Mouse (Mus musculus) limb, embryonic 14.5 days (tissue): ENCODE results near the gene Tnrc6b. TPM values are rescaled to one million over a fixed set of nuclear protein-coding genes. Genes with fewer than 3 reads are reported as not detected.
"Not testable (repeated sequence)": the region's sequence is repeated elsewhere in the genome, so short reads cannot be mapped to it uniquely, and the experiment has no call there.

Experiments
- ATAC-seq: fragments of 200-750 bp; cut with Nextera tagmentation; 2 replicates; pipeline ENCODE4 v1.8.0; 2017; ENCODE audit warnings: low read depth, moderate number of reproducible peaks, moderate TSS enrichment; ENCODE audit not compliant: low FRiP score
- DNase-seq: peaks from one replicate; pipeline ENCODE4 v3.0.0-alpha.2; 2015; ENCODE audit warnings: low spot score
- H3K27ac ChIP-seq: fragments of 300-500 bp; sonication (generic); replicated peaks from 2 replicates; pipeline ENCODE4 v1.5.1; 2014; ENCODE audit warnings: low read depth, mild to moderate bottlenecking, low read length, moderate library complexity, mixed read lengths
- H3K27me3 ChIP-seq: fragments of 300-500 bp; sonication (generic); 2 replicates; pipeline ENCODE4 v1.6.1; 2014; ENCODE audit warnings: low read length, mixed read lengths; ENCODE audit not compliant: control insufficient read depth, insufficient read depth
- H3K36me3 ChIP-seq: fragments of 300-500 bp; sonication (generic); 2 replicates; pipeline ENCODE4 v1.6.1; 2014; ENCODE audit warnings: mild to moderate bottlenecking, low read length, moderate library complexity, mixed read lengths; ENCODE audit not compliant: control insufficient read depth, insufficient read depth
- H3K4me1 ChIP-seq: fragments of 300-500 bp; sonication (generic); 2 replicates; pipeline ENCODE4 v1.6.1; 2014; ENCODE audit warnings: antibody characterized with exemption, low read length, mixed read lengths; ENCODE audit not compliant: control insufficient read depth, insufficient read depth
- H3K4me2 ChIP-seq: fragments of 300-500 bp; sonication (generic); replicated peaks from 2 replicates; pipeline ENCODE4 v1.6.1; 2014; ENCODE audit warnings: low read depth, mild to moderate bottlenecking, low read length, moderate library complexity; ENCODE audit not compliant: severe bottlenecking
- H3K4me3 ChIP-seq: fragments of 300-500 bp; sonication (generic); replicated peaks from 2 replicates; pipeline ENCODE4 v1.5.1; 2014; ENCODE audit warnings: low read length
- H3K9ac ChIP-seq: fragments of 300-500 bp; sonication (generic); 2 replicates; pipeline ENCODE4 v1.6.1; 2014; ENCODE audit warnings: mild to moderate bottlenecking, low read depth, low read length, moderate library complexity; ENCODE audit not compliant: severe bottlenecking
- H3K9me3 ChIP-seq: fragments of 300-500 bp; sonication (generic); 2 replicates; pipeline ENCODE4 v1.6.1; 2016; ENCODE audit warnings: low read length; ENCODE audit not compliant: control insufficient read depth
- POLR2A ChIP-seq: fragments of 200-500 bp; IDR thresholded peaks from 2 replicates; pipeline ENCODE4 v1.8.0; 2012; ENCODE audit warnings: inconsistent platforms, mild to moderate bottlenecking, moderate library complexity, borderline replicate concordance; ENCODE audit not compliant: insufficient read depth, insufficient read length; ENCODE audit errors: extremely low read depth
- WGBS: fragments of 180-500 bp; shearing (Covaris S2); extraction: QIAGEN DNeasy Blood & Tissue Kit; methylation state at CpG from one replicate; pipeline ENCODE4 v1.1.7; 2014; 5-methylcytosine and 5-hydroxymethylcytosine counted together
- polyA plus RNA-seq, 2 experiments: library from polyadenylated mRNA; depleted of rRNA in 1 of 2; stranded (reverse) in 1 of 2; unstranded in 1 of 2; fragments of >200 nt; fragmentation: Nextera tagmentation in 1 of 2; extraction: Ambion mirVana in 1 of 2; gene quantifications; 2 replicates each; pipeline versions ENCODE4 v1.2.1 to v1.2.3; 2012 to 2014

Gene Tnrc6b
- polyA plus RNA-seq, 2 experiments, result 12.5 to 15.8 TPM

GRCm38 (mm10) chr15:80732266-80733030 is 21.3 kb downstream of the Tnrc6b start:
- no peak for DNase-seq
- Histone ChIP-seq H3K27me3 (no peaks in the 10 kb centered on the region), H3K9me3 (no peaks in the 10 kb centered on the region), H3K36me3 (no peaks in the 10 kb centered on the region), H3K9ac (no peak overlapping the region; the same call in 1 of the 2 replicates), H3K27ac (no peak overlapping the region), H3K4me2 (no peak overlapping the region), H3K4me1 (peaks cover 3% of the 10 kb centered on the region; the same call in 1 of the 2 replicates), H3K4me3 (no peak overlapping the region)
- 47% methylated on average over 4 of the region's 4 CpGs for WGBS
- ATAC-seq, result no peak
- TF ChIP-seq POLR2A, result no peak

GRCm38 (mm10) chr15:80735300-80735699 is 24.2 kb downstream of the Tnrc6b start:
- Histone ChIP-seq H3K27me3 (no peaks in the 10 kb centered on the region), H3K36me3 (no peaks in the 10 kb centered on the region), H3K9ac (no peak overlapping the region), H3K4me1 (peaks cover 3% of the 10 kb centered on the region; the same call in 1 of the 2 replicates), H3K4me2 (no peak overlapping the region), H3K27ac (no peak overlapping the region), H3K4me3 (no peak overlapping the region), H3K9me3 (no peaks in the 10 kb centered on the region)
- no peak for TF ChIP-seq POLR2A
- WGBS, result 82% methylated on average over 3 of the region's 3 CpGs
- DNase-seq, result no peak
- no peak for ATAC-seq

- not testable (repeated sequence) for H3K4me2 ChIP-seq, H3K27me3 ChIP-seq, H3K27ac ChIP-seq, ATAC-seq, H3K4me3 ChIP-seq, DNase-seq, H3K9ac ChIP-seq, H3K4me1 ChIP-seq, H3K36me3 ChIP-seq, H3K9me3 ChIP-seq
- WGBS, result 90% methylated on average over 3 of the region's 4 CpGs
Measured at GRCm38 (mm10) chr15:80735708-80736107, 24.6 kb downstream of the Tnrc6b start.

GRCm38 (mm10) chr15:80736553-80736952 is 25.4 kb downstream of the Tnrc6b start:
- H3K27ac ChIP-seq, result no peak overlapping the region
- no peak overlapping the region for H3K4me2 ChIP-seq
- no peaks in the 10 kb centered on the region for H3K27me3 ChIP-seq
- no peak for DNase-seq
- TF ChIP-seq POLR2A, result no peak
- H3K4me3 ChIP-seq, result no peak overlapping the region
- 65% methylated on average over 1 of the region's 1 CpGs for WGBS
- H3K9ac ChIP-seq, result no peak overlapping the region
- no peak for ATAC-seq
- no peaks in the 10 kb centered on the region for H3K36me3 ChIP-seq
- H3K4me1 ChIP-seq, result peaks cover 3% of the 10 kb centered on the region; the same call in 1 of the 2 replicates
- H3K9me3 ChIP-seq, result no peaks in the 10 kb centered on the region

- no peak for ATAC-seq
- no peak overlapping the region for H3K4me2 ChIP-seq
- TF ChIP-seq POLR2A, result no peak
- no peak for DNase-seq
- no peak overlapping the region for H3K9ac ChIP-seq
- no peak overlapping the region for H3K27ac ChIP-seq
- no peaks in the 10 kb centered on the region for H3K36me3 ChIP-seq
- H3K4me1 ChIP-seq, result no peaks in the 10 kb centered on the region
- H3K27me3 ChIP-seq, result no peaks in the 10 kb centered on the region
- H3K9me3 ChIP-seq, result no peaks in the 10 kb centered on the region
- 91% methylated on average over 2 of the region's 2 CpGs for WGBS
- no peak overlapping the region for H3K4me3 ChIP-seq
Measured at GRCm38 (mm10) chr15:80738244-80738643, 27.1 kb downstream of the Tnrc6b start.
